Mouse (Mus musculus) CD4-positive, CD25-positive, alpha-beta regulatory T cell, adult 2 months (primary cell): ENCODE results near the gene Auts2.

Source experiments
- DNase-seq: peaks from one replicate; pipeline ENCODE4 v3.0.0-alpha.2; 2012; ENCODE audit warnings: low read depth, low spot score

The Auts2 gene

DNA sequence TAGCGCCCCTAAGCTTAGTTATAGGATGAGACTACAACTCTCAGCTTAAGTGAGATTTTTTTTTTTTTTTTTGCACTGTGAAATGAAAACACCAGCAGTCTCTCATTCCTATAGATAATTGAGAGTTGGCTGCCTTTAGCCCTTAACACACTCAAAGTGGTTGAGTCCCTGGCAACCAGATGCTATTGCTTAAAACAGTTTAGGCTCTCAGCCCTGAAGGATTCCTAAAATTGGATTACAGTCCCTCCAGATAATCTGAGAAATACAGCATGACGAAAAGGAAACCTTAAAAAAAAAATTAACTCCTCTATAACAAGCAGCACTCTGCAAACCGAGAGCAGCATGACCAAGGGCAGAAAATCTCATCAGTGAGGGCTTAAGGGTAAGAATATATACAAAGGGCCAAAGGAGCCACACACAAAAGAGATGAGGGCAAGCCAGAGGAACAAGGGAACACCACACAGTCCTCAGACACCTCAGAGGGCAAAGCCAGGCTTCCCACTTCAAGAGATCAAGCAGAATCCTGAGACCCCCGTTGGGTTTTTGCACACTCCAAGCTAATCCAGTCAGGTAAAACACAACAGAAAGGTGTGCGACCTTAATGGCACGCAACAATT lies 274.7 kb downstream of the Auts2 start:
- DNase-seq = no peak

DNA sequence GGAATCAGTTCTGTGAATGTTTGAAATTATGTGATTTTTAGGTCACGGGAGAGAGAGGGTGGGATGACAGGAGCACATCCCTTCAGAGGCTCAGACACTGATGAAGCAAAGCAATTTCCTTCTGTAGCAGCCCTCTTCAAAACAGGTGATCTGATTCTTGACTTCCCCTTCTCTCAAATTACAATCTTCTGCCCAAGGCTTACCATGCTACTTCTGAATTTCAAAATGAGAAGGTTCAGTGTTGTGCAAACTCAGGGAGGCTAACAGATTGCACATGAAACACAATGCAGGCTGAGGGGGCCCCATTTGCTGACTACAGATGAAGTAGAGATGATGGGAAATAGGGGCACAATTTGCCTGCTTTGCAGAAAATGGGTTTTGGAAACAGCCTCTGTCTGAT lies 278.1 kb downstream of the Auts2 start:
- no peak for DNase-seq

- no peak for DNase-seq
Observed at GRCm38 (mm10) chr5:132261750-132262149, 281.4 kb downstream of the Auts2 start.

- no peak for DNase-seq
Observed at GRCm38 (mm10) chr5:132258882-132259281, 284.3 kb downstream of the Auts2 start.

DNA sequence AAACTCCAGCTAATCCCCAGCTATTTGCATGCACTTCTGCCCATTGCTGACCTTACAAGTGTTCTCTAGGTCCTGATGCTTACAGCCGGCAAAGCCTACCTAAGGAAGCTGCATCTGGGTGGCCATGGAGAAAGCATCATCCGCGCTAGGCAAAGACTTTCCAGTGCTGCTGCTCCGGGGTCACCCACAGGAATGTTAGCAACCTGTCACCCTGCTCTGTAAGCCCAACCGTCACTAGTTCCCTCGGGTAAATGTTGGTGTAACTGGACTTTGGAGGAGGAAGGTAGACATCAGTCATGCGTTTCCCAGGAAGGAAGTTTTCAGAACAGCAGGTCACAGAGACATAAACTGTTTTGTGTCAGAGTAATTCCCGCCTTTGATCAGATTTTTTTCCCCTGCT lies 287.6 kb downstream of the Auts2 start:
- no peak for DNase-seq

DNA sequence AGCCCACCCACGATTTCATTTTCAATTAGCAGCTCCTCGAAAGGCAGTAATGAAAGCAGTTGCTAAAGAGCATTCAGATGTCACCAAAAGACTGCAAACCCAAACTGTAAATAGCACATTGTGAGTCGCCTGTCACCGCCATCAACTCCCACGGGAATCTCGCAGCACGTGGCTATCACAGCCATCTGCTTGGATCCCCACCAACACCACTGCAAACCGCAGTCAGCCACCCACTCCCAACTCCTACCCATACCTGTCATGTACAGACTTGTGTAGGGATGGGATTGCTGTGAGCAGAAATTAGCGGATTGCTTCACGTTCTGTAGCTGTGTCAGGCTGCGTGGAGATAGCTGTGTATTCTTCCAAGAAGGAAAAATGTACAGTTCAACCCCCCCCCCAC lies 293.6 kb downstream of the Auts2 start:
- no peak for DNase-seq

DNA sequence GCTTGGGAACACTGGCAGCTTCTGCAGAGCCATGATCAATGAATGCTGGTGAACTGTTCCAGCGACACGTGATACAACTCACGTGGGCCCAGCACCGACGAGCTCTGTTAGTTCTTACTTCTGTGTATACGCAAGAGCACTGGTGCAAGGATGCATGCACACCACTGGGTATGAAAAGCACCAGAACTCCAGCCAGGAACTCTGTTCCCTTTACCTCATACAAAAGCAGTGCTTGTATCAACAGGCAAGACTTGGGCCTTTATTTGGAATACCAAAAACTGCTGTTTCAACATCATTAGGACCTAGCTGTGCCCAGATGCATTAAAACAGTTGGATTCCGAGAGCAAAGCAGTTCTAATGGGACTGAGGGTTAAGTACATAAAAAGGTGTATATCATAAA lies 295.1 kb downstream of the Auts2 start:
- no peak for DNase-seq

DNA sequence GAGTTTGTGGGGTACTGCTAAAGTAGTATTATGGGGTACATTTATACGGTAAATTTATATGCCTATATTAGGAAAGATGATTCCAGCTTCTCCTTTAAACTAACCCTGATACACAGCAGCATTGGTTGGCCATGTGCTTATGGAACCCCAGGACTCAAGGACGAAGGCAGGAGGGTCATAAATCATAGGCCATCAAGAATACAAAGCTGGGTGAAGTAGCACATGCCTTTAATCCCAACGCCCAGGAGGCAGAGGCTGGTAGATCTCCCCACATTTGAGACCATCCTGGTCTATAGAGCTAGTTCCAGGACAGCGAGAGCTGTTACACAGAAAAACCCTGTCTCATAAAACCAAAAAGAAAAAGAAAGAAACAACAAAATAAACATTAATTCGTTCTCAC lies 307.7 kb downstream of the Auts2 start:
- no peak for DNase-seq

DNA sequence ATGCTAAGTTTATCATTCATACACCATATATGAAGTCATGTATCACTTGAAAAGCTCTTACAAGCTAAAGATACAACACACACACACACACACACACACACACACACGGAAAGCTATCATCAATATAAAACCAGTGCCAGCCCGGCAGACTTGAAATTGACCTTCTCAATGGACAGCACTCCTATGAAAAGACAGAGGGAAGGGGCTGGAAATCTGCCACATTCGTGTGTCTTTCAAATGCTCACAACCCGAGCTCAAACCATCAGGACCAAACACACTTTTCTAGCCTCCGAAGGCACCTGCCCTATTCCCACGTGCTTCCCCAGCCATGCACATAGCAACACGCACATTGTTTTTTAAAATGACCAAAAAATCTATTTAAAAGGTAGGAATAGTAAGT lies 308.7 kb downstream of the Auts2 start:
- no peak for DNase-seq

- DNase-seq = no peak
Observed at GRCm38 (mm10) chr5:132231280-132232047, 311.7 kb downstream of the Auts2 start.

GRCm38 (mm10) chr5:132229644-132230357 lies 313.3 kb downstream of the Auts2 start:
- no peak for DNase-seq

- DNase-seq = no peak
Observed at GRCm38 (mm10) chr5:132229023-132229422, 314.1 kb downstream of the Auts2 start.

- no peak for DNase-seq
Observed at GRCm38 (mm10) chr5:132220376-132220930, 322.7 kb downstream of the Auts2 start.

- DNase-seq = no peak
Observed at GRCm38 (mm10) chr5:132216143-132216542, 327.0 kb downstream of the Auts2 start.

- no peak for DNase-seq
Observed at GRCm38 (mm10) chr5:132212446-132212845, 330.7 kb downstream of the Auts2 start.

DNA sequence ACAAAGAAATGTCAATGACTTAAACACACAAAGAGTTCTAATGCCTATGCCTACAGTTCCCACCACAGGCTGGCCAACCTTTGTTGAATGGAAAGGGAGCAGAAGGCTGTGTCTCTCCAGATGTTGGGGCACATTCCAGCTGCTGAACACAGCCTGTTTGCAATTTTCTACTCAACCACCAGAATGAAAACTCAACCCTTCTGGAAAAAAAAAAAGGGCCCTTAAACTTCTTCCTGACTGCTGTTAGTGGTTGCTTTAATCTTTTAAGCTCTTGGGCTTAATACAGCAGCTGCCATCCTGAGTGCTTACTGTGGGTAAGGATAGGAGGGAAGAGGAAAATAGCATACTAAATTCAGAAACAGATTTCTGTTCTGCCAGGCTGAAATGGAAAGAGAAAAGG lies 333.4 kb downstream of the Auts2 start:
- DNase-seq = no peak

DNA sequence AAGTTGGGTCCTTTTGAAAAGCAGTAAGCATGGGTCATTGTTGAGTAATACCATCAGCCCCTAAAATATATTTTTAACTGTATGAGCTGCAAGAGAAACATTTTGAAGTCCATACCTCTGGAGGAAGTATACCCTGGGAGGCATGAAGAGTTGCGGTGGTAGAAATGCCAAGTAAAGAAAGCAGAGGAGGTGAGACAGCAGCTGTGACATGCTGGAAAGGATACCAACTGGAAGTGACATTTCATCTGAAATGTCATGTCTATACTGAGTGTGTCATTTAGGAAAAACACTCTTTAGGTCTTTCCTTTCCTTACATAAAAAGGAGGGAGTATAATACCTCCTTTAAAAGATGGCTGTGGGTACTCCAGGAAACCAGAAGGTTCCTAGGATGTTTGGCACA lies 336.9 kb downstream of the Auts2 start:
- no peak for DNase-seq

DNA sequence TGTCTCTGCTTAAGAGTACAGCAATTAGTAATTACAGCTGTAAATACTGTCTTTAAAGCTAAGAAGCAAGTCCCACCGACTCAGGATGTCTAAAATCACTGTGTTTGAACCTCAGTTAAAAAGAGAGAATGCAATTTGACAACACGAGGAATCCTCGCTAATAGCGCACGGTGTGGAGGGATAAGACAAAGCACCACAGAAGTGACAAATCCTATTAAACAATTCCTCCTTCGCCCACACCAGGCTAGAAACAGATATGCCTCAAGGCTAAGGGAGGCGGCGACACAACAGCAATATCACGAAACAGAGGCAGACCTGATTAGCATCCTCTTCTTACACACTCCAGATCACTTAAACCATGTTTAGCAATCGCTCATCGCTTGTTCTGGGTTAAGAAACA lies 339.3 kb downstream of the Auts2 start:
- DNase-seq = no peak

GRCm38 (mm10) chr5:132201077-132201645 lies 342.0 kb downstream of the Auts2 start:
- DNase-seq = no peak

- DNase-seq = no peak
Observed at GRCm38 (mm10) chr5:132200595-132200994, 342.5 kb downstream of the Auts2 start.

- DNase-seq = no peak
Observed at GRCm38 (mm10) chr5:132195048-132195533, 348.1 kb downstream of the Auts2 start.

DNA sequence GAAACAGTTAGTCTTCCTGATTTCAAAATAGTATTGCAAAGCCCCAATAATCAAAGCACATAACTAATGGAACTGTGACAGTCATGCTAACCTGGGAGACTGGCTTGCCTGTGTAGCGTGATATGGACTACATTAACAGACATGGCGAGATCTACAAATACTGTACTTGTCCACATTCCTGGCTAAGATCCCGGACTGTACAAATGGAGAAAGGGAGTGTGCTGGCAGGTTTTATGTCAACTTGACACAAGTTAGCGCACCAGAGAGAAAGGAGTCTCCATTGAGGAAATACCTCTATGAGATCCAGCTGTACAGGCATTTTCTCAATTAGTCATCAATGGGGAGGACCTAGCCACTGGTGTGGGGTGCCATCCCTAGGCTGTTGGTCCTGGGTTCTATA lies 353.0 kb downstream of the Auts2 start:
- DNase-seq = no peak
